Mouse (Mus musculus): ENCODE data around the gene Fsd2.

GRCm38 (mm10) chr7:81566332-81566731 lies 412 bp downstream of the Fsd2 start:
- no peak for TF ChIP-seq ZC3H11A (IDR thresholded peaks at IDR 0.05; ENCODE audit: low read depth, low read length)
- no peak for TF ChIP-seq CTCF (IDR thresholded peaks at IDR 0.05 in 2 of 3, conservative IDR thresholded peaks at IDR 0.05 in 1 of 3; ENCODE audit: control insufficient read depth in 1 of 3, insufficient read depth in 1 of 3, low read depth in 2 of 3, low read length in 3 of 3, poor library complexity in 1 of 3, severe bottlenecking in 1 of 3)
- no peak for TF ChIP-seq POLR2A (IDR thresholded peaks at IDR 0.05; ENCODE audit: control insufficient read depth in 1 of 2, insufficient read depth in 1 of 2, low read depth in 1 of 2, low read length in 2 of 2, poor library complexity in 1 of 2)
- TF ChIP-seq CHD1 (IDR thresholded peaks at IDR 0.05; ENCODE audit: low read depth, low read length) = no peak
- no peak for TF ChIP-seq ELF1 (IDR thresholded peaks at IDR 0.05; ENCODE audit: low read depth, low read length)
- 0 out of 2 replicates have a peak, but pooled peaks have one; percentile 35 for TF ChIP-seq GATA1 (IDR thresholded peaks at IDR 0.05; ENCODE audit: low read depth, low read length)
- no peak for TF ChIP-seq MYC (IDR thresholded peaks at IDR 0.05; ENCODE audit: low read depth, low read length)
- TF ChIP-seq POLR2AphosphoS2 (IDR thresholded peaks at IDR 0.05; ENCODE audit: low read length) = no peak
- no peak for TF ChIP-seq EP300 (IDR thresholded peaks at IDR 0.05; ENCODE audit: low read depth in 1 of 2, low read length in 2 of 2)

Measured in MEL (cell line).